Mouse (Mus musculus) liver, adult (tissue): Measurements from ENCODE around the gene Gpr146.

Experiments used
- GATA4 ChIP-seq: IDR thresholded peaks from 2 replicates; pipeline ENCODE4 v1.6.1; 2014; ENCODE audit warnings: mild to moderate bottlenecking, low read length; ENCODE audit not compliant: insufficient replicate concordance

Gene Gpr146

DNA sequence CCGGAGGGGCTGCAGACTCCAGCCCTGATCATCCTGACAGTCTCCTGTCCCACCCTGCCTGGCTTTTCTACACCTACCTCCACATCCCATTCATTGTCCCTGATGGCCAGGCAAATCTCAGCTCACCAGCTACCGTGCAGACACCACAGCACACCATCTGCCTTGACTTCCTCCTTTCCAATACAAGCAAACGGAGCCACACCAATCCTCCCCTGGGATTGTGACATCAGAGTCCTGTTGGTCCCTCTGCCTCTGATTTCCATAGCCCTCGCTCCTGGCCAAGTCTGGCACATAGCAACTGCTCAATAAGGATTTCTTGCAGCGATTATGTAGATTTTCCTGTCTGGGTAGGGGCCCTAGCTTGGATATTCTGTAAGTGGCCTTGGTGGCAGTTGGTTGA is 26.4 kb upstream of the Gpr146 start, which contains the start of gene Cox19:
Gene Cox19 (minus strand): TSS at position 285 of the 400 bp plus-strand sequence.
- TF ChIP-seq GATA4: no peak

DNA sequence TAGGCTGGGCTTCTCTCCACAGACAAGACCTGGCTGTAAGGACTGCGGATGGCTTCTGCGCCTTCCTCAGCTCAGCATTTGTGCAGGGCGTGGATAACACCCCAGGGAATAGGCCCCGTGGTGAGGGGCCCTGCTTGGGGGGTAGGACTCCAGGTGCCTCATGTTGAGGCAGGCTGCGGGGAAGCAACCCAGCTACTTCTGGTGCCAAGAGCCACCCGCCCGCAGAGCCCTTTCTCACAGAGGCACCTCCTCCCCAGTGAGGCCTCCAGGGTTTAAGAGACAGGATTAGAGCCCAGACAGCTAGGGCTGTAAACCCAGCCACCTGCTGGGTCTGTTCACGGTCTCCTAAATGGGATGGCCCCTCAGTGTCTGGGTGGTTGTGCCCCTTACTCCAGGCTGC is 25.9 kb upstream of the Gpr146 start:
- TF ChIP-seq GATA4: no peak

DNA sequence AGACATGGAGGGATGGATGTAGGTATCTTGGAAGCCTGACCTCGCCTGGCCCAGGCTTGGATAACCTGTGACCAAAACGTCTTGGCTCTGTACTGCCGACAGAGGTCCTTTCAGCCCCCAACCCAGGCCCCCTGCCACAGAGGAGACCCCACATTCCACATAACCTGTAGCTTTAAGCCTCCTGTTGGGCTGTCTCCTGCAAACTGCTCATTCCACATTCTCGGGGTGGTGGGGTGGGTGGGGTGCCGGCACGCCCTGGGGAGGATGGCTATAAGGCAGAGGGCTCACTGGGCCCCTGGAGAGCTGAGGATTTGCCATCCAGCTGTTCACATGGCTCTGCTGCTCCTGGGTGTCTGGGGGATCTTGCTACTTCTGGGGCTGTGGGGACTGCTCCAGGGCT is 25.2 kb upstream of the Gpr146 start, which contains the start of gene Cyp2w1:
Gene Cyp2w1 (plus strand): TSS at position 301 of the 400 bp plus-strand sequence.
- TF ChIP-seq GATA4: no peak

DNA sequence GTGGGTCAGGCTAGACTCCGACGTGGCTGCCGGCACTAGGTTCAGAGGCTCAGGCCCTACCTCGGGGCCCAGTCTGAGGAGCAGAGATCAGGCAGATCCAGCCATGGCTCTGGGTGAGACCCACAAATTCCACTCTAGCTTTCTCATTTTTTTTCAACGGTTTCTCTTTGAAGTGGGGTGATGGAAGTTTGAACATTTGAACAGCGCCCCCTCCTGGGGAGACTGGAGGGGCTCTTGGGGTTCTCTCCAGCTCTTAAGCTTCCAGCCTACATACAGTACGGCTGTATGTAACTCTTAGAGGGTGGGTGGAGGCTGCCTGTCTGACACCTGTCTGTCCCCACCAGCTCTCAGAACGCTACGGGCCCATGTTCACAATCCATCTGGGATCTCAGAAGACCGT is 24.0 kb upstream of the Gpr146 start:
- no peak for TF ChIP-seq GATA4

DNA sequence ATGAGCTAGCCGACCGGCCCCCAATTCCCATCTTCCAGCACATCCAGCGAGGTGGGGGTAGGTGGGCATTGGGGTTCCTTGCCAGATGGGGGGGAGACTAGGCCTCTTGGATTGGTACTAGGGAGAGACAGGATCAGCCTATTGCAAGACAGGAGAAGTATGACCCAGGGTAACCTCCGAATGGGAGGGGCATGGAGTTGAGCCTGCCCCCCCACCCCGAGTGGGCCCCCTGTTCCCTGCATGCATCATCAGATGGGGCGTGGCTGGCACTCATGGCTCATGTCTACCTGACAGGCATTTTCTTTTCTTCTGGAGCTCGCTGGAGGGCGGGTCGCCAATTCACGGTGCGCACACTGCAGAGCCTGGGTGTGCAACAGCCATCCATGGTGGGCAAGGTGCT is 23.6 kb upstream of the Gpr146 start:
- TF ChIP-seq GATA4: no peak

DNA sequence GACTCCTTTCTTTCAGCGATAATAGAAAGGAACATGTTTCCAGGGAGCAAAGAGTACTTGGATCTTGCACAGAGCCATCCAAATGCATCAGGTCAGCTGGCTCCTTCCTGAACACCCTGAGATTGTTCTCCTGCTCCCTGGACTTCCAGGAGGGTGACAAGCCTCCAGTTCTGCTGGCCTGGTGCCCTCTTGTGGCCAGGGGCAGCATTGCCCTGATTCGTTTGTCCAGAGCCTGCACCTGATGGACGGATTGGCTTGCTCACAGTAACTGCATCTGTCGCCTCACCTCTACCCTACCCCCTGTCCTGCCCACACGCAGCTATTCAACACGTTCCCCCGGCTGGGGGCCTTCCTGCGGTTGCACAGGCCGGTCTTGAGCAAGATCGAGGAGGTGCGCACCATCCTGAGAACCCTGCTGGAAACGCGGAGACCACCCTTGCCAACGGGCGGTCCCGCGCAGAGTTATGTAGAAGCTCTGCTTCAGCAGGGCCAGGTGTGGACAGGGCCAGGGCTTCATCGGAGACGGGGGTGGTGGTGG is 22.2 kb upstream of the Gpr146 start:
- no peak for TF ChIP-seq GATA4

DNA sequence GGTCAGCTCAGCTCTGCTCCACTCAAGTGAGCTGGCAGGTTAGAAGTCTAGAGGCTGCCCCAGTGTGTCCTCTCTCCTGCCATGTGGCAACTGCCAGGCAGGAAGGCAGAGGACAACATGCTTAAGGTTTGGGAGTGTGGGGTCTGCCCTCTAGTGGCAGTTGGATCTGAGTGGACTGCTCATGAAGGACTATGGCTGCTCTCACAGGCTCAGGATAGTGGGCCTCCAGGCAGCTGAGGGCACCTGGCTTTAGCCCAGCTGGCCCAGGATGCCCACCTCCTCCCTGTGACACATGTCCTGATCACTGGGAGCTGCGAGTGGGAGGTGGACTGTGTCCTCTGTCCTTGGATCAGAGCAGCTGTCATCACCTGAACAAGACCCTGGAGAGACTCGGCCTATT is 18.8 kb upstream of the Gpr146 start:
- TF ChIP-seq GATA4: no peak

DNA sequence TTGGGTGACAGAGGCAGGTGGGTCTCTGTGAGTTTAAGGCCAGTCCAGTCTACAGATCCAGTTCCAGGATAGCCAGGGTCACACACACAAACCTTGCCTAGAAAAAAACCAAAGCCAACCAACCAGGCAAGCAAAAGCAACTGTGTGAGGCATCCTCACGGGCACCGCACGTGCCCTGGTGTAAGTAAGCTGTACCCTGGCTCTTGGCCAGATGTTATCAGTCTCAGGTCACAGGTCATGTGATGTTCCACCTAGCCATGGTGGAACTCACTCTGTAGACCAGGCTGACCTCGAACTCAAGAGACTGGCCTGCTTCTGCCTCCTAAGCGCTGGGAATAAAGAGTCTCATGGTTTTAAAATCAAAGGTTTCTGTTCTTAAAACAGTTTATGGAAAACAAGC is 18.3 kb upstream of the Gpr146 start:
- peak; percentile 85; the same call in 1 of the 2 replicates for TF ChIP-seq GATA4

DNA sequence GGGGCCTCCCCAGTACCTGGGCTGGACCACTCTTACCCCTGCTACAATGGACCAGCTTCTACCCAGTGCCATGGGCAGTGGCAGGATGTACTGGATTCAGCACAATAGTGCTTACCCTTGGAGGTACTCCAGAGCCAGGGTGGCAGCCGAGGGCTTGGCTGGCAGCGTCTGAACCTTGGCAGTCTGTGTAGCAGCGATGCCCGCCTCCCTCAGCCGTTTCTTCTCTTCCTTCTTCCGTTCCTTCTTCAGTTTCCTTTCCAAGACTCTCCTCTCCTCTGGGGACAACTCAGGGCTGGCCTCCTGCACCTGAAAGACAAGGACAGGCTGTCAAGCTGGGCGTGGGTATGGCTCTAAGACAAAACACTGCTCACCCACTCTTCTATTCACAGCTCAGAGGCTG is 13.6 kb upstream of the Gpr146 start:
- no peak for TF ChIP-seq GATA4

DNA sequence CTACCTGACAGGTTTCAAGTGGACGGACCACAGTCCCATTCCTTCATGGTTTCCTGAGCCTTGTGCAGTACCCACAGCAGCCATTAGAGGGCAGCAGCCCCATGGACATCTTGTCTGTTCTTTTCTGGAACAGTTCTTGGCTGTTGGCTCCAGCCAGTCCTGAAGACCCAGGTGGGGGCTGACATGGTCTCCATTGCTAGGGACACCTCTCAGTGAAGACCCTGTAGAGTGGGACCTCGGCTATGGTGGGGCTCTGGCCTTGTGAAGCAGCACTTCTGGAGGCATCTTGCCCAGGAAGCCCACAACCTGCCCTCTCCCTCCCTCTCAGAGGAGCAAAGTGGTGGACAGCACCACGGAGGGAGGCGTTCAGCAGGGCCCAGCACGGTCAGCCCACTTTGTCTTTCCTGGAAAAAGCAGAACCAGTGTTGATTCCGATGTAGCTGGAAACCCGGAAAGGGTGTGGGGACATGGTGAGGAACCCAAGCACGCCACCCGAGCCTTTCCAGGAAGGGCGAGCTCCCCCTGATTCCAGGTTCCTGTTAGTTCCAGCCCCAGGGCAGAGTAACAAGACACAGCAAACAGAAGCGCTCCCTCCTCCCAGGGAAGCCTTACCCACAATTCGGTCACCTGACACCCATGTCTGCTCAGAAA is 13.1 kb upstream of the Gpr146 start:
- TF ChIP-seq GATA4: peak; percentile 5; the same call in 1 of the 2 replicates

DNA sequence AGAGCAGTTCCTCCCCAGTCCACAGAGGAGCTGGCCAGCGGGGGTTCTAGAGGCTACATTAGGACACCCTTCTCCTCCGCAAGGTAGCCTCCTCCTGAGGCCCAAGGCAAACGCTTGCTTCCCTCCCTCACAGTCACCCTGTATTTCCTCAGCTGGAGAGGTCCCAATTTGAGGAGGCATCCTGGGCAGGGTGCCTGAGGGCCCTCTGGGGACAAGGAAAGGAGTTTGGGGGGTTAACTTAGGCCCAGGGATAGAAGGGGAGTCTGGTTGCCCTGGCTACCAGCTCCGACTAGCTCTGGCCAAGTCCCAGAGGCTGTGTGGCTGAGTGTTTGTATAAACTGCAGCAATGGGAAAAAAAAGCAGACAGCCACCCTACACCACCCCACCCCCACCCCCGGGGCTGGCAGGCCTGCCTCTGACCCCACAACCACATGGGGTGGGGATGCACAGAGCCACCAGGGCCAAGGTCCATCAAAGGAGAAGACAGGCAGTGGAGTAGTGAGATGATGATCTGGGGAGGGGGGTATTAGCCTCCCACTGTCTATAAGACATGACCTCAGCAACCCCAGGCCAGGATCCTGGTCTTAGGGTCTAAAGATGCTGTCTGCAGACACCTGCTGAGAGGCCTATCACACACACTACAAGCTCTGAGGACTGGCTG is 12.5 kb upstream of the Gpr146 start:
- no peak for TF ChIP-seq GATA4

DNA sequence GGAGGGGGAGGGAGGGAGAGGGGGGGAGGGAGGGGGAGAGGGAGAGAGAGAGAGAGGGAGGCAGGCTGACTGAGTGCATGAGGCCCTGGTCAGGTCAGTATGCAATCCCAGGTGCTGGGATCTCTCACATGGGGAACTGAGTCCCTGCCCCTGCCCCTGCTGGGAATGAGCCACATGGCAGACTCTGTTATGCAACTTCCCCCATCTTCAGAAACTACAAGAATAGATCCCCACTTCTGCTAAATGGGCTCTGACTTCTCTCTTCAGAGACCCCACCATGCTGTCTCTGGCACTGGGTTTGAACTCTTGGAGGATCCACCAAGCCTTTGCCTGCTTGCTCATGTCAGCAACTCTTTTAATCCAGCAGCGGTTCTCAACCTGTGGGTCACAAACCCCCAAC is 11.7 kb upstream of the Gpr146 start:
- TF ChIP-seq GATA4: no peak

DNA sequence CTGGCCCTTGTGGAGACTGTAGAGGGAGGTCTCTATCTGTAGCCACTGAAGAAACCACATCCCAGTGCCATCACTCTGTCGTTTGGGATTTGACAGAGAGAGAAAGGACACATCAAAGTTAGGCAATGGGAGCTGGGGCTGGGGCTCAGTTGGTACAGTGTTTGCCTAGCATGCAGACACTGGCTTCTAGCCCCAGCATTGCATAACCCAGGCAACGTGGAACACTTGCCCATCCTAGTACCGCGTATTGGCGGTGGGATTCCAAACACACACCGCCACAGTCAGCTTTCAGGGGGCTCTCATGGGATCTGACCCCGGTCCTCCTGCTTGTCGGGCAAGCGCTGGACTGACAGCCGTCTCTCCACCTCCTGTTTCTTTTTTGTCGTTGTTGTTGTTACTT is 11.0 kb upstream of the Gpr146 start:
- no peak for TF ChIP-seq GATA4

DNA sequence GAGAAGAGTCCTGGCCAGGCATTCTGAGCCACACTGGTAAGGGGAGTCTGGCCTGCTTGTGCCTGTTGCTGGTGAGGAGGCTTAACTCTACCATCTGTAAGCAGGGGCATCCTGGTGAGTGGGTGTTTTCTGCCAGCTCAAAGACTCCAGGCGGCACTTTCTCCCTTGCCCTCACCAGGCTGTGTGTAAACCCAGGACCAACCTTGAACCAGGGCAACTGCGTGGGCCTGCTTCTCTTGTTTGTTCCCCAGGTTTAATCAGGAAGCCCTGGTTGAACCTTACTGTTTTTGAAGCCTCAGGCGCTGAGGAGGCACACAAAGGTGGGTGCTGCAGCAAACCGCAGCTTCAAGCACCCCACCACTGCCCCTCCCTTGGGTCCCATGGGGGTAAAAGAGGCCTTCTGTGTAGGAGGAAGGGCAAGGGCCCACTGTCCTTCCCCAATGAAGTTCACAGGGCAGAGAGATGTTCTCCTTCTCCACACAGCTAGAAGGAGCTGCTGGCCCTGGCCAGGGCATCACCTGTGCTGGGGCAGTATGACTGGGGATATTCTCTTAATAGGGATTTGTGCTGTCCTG is 9.5 kb upstream of the Gpr146 start:
- no peak for TF ChIP-seq GATA4

DNA sequence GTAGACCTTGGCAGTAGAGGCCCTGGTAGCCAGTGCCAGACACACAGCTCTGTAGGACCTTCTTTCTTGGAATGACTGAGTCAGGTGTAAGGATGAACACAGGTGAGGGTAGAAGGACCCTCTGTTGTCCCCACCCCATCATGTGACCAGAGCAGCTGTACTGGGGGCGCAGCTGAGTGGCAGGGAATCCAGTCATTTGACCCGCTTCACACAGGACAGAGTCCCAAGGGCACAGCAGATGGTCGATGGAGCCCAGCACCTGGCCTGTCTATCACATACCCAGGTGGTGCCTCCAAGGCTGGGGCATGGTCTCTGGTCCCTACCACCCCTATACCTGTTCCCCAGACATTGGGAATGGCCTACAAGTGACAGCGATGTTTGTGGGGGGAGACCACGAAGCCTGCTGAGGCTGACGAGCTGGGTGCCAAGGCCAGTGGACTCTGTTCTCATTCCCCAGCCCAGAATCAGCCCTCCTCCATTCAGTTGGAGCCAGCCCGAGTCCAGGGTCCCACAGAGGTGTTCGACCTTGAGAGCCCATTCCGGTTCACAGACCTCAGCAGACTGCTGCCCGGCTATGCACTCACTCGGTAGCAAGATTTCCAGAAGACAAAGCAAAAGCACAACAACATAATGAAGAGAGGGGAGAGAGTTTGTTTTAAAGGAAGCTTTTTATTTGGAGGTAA is 8.7 kb upstream of the Gpr146 start:
- TF ChIP-seq GATA4: no peak

DNA sequence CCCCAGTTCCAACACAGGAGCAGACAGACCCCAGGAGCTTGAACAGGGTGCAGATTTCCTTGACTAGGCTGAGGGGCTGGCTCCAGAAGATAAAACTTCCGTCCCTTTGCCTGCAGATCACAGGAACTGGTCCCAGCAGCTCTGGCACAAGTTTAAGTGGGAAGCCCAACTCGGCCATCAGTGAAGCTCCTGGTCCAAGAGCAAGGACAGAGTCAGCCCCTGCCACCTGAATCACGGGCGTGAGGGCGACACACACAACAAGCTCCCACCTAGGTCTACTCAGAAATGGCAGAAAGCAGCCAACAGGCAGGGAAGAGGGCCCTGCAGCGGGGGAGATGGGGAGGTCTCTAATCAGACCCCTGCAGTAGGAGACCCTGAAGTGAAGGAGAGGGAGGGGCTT is 7.2 kb upstream of the Gpr146 start:
- no peak for TF ChIP-seq GATA4
